Mouse (Mus musculus) liver, embryonic 15.5 days (tissue): ENCODE data around the gene Ankrd27. TPM values are rescaled to one million over a fixed set of nuclear protein-coding genes. Genes with fewer than 3 reads are reported as not detected.
A peak's percentile ranks its signal among the peaks of the same experiment; 100 is the strongest.

Source experiments
- ATAC-seq: fragments of 200-750 bp; cut with Nextera tagmentation; 2 replicates; pipeline ENCODE4 v1.8.0; 2017; ENCODE audit warnings: moderate number of reproducible peaks, mild to moderate bottlenecking, moderate library complexity; ENCODE audit not compliant: insufficient read depth
- H3K27ac ChIP-seq: fragments of 300-500 bp; sonication (generic); replicated peaks from 2 replicates; pipeline ENCODE4 v1.5.1; 2015; ENCODE audit warnings: mild to moderate bottlenecking, inconsistent platforms
- H3K27me3 ChIP-seq: fragments of 300-500 bp; sonication (generic); 2 replicates; pipeline ENCODE4 v1.6.1; 2015; ENCODE audit warnings: mild to moderate bottlenecking, inconsistent platforms
- H3K36me3 ChIP-seq: fragments of 300-500 bp; sonication (generic); replicated peaks from 2 replicates; pipeline ENCODE4 v1.6.1; 2015; ENCODE audit warnings: moderate library complexity, mild to moderate bottlenecking, inconsistent platforms
- H3K4me1 ChIP-seq: fragments of 300-500 bp; sonication (generic); replicated peaks from 2 replicates; pipeline ENCODE4 v1.6.1; 2015; ENCODE audit warnings: inconsistent platforms
- H3K4me2 ChIP-seq: fragments of 300-500 bp; sonication (generic); 2 replicates; pipeline ENCODE4 v1.6.1; 2015; ENCODE audit warnings: moderate library complexity, mild to moderate bottlenecking, inconsistent platforms
- H3K4me3 ChIP-seq: fragments of 300-500 bp; sonication (generic); replicated peaks from 2 replicates; pipeline ENCODE4 v1.5.1; 2015; ENCODE audit warnings: mild to moderate bottlenecking, inconsistent platforms
- H3K9ac ChIP-seq: fragments of 300-500 bp; sonication (generic); 2 replicates; pipeline ENCODE4 v1.6.1; 2015; ENCODE audit warnings: moderate library complexity, mild to moderate bottlenecking, inconsistent platforms
- H3K9me3 ChIP-seq: fragments of 300-500 bp; sonication (generic); replicated peaks from 2 replicates; pipeline ENCODE4 v1.6.1; 2016; ENCODE audit warnings: inconsistent platforms
- WGBS: fragments of 180-500 bp; shearing (Covaris S2); methylation state at CpG from one replicate; pipeline ENCODE4 v1.1.7; 2015; ENCODE audit warnings: mixed read lengths; ENCODE audit not compliant: insufficient replicate concordance; 5-methylcytosine and 5-hydroxymethylcytosine counted together
- polyA plus RNA-seq: library from polyadenylated mRNA; unstranded; fragments of >200 nt; fragmentation: Nextera tagmentation; extraction: Ambion mirVana; gene quantifications from 2 replicates; pipeline ENCODE4 v1.2.1, GENCODE M21; 2015

Ankrd27 gene
- polyA plus RNA-seq, 1 experiment from 2014 or later: 20.7 TPM

DNA sequence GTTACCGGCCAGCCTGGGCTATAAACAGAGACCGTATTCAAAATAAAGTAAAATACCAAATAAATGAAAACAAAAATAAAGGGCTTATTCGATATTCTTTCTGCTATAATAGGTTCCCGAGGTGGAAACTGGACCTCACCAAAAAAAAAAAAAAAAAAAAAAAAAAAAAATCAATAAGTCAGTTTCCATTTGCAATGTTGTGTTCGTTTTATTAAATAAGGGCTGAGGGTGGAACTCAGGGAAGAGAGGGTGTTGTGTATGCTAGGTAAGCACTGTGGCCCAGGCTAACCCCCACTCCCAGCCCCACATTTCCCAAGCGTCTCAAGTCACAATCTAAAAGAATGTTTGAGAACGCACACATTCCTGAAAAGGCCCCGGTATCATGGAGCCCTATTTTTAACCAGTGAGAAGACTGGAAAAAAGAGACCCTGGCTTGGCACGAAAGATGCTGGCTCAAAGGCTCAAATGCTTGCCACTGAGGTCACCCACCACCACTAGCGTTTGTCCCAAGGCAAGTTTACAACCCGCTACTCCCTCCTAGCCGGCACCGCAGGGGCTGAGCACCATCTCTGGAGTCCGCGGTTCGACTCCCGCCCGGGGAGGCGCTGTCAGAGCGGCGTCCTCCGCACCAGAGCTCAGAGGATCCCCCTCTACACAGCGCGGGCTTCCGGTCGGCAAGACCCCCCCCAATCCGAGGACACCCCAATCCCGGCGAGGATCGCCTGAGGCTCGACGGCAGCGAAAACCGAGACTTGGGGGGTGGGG lies 60.5 kb downstream of the Ankrd27 start:
- H3K4me2 ChIP-seq: peak overlapping the region; percentile 85
- peak overlapping the region; percentile 86 for H3K9ac ChIP-seq
- peaks cover 35% of the 10 kb centered on the region for H3K36me3 ChIP-seq
- H3K4me1 ChIP-seq: peaks cover 38% of the 10 kb centered on the region
- WGBS: 10% methylated on average over 34 of the region's 34 CpGs
- peak overlapping the region; percentile 84 for H3K4me3 ChIP-seq
- peak overlapping the region; percentile 56 for H3K27ac ChIP-seq
- peaks cover 4% of the 10 kb centered on the region; the same call in 1 of the 2 replicates for H3K27me3 ChIP-seq
- peak; percentile 49 for ATAC-seq
- no peaks in the 10 kb centered on the region for H3K9me3 ChIP-seq

DNA sequence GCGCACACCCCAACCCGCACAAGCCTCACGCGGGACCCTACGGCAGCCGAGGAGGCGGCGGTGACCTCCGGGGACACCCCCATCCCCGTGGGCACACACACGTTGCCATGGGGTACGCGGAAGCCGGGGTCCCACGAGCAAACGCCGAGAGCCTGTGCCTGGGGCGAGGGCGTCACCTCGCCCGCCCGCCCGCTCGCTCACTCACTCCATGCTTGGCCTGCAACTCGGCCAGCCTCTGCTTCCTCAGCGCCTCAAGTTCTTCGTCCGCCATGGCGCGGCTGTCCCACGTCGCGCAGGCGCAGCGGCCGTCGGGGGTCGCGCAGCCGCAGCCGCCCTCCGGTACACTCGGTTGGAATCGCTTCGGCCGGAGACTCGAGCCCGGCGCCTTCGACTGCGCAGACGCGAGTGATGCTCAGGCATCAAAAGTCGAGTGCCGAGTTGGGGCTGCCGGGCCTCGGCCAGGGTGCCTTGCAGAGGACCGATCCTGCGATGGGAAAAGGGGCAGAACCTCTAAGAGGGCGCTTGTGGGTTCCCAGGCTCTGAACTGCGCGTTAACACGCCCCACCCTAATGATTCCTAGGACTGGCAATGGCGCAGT lies 61.2 kb downstream of the Ankrd27 start, which contains the start of gene Pdcd5:
Gene Pdcd5, minus strand, starts transcription at position 421 of the 598 bp plus-strand sequence.
- H3K4me2 ChIP-seq: peak within 1 kb of the TSS; percentile 85
- H3K27ac ChIP-seq: peak within 1 kb of the TSS; percentile 56
- WGBS: under 1% methylated on average over 64 of the region's 64 CpGs
- peaks cover 4% of the 10 kb centered on the region; the same call in 1 of the 2 replicates for H3K27me3 ChIP-seq
- peaks cover 38% of the 10 kb centered on the region for H3K4me1 ChIP-seq
- H3K9me3 ChIP-seq: no peaks in the 10 kb centered on the region
- H3K9ac ChIP-seq: peak within 1 kb of the TSS; percentile 86
- peak within 1 kb of the TSS; percentile 84 for H3K4me3 ChIP-seq
- ATAC-seq: peak; percentile 83
- peaks cover 32% of the 10 kb centered on the region for H3K36me3 ChIP-seq

DNA sequence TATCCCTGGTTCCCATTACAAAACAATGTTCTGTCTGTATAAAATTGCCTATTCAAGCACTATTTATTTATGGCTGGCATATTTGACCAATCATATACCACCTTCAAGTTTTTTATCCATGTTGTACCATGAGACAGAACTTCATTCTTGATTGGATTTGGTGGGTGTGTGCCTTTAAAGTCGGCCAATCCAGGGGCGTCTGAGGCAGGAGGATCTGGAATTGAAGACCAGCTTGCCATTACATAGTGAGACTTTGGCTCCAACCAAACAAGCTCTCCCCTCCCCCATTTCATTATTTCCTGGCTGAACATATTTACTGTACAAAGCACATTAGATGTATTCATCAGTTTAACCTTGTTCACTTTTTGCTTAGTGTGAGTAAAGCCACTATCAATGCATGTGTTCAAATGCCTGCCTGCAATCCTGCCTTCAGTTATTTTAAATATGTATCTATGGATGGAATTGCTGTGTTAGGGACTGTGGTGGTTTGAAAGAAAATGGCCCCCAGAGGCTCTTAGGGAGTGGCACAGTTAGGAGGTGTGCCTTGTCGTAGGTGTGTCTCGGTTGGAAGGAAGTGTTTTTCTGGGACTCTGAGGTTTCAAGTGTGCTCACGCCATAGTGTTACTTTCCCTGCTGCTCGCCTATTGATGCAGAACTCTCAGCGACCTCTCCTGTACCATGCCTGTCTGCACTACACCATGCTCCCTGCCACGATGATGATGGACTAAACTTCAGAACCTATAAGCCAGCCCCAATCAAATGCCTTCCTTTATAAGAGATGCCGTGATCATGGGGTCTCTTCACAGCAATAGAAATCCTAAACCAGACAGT lies 62.4 kb downstream of the Ankrd27 start:
- ATAC-seq: no peak
- Histone ChIP-seq H3K9ac (no peak overlapping the region), H3K4me1 (peaks cover 32% of the 10 kb centered on the region), H3K4me3 (no peak overlapping the region), H3K27ac (no peak overlapping the region), H3K27me3 (peaks cover 4% of the 10 kb centered on the region; the same call in 1 of the 2 replicates), H3K9me3 (no peaks in the 10 kb centered on the region), H3K4me2 (peak overlapping the region; percentile 11; the same call in 1 of the 2 replicates), H3K36me3 (peaks cover 20% of the 10 kb centered on the region)
- 57% methylated on average over 9 of the region's 9 CpGs for WGBS

DNA sequence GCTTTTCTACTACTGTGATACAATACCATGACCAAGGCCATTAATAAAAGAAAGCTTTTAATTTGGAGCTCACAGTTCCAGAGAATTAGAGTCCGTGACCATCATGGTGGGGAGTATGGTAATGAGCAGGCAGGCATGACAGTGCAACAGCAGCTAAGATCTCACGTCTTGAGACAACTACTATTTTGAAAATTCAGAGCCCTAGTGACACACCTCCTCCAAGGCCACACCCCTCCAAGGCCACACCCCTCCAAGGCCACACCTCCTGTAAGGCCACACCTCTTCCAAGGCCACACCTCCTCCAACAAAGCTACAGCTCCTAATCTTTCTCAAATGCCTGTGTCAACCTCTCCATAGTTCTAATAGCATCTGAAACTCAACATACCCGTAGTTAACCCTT lies 63.0 kb downstream of the Ankrd27 start:
- 29% methylated on average over 3 of the region's 3 CpGs for WGBS
- H3K4me2 ChIP-seq: peak overlapping the region; percentile 11; the same call in 1 of the 2 replicates
- peak; percentile 32; the same call in 1 of the 2 replicates for ATAC-seq
- peaks cover 32% of the 10 kb centered on the region for H3K4me1 ChIP-seq
- H3K9ac ChIP-seq: no peak overlapping the region
- H3K27me3 ChIP-seq: peaks cover 4% of the 10 kb centered on the region; the same call in 1 of the 2 replicates
- H3K27ac ChIP-seq: no peak overlapping the region
- H3K36me3 ChIP-seq: peaks cover 14% of the 10 kb centered on the region
- H3K4me3 ChIP-seq: no peak overlapping the region
- no peaks in the 10 kb centered on the region for H3K9me3 ChIP-seq

DNA sequence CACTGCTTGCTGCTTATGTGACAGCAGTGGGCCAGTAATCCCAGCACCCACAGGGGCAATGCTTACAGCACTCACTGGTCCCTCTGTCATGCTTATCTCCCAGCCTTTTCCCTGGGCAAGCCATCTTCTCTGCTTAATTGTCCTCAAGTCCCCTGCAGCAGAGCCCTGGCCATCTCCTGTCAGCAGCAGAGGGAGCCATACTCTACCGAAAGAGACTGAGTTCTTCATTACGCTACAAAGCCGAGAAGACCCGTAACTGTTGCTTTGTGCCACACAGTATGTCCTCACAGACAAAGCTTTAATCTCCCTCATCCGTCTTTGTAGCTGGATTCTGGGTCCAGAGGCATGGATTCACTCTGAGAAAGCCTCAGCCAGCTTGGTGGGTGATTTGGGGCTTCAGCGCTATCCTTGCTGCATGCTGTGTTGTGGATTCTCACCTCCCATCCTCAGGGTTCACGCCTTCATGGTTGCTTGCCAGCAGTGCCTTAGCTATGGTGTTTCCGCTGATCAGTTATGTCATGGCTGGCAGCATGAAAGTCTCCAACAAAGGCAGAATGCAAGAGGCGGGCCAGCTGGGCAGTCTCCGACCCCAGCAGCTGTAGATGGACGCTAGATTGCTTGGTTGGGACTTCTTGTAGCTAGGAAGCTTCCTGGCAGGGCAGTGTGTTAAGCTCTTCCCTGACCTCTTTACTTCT lies 64.8 kb downstream of the Ankrd27 start:
- peaks cover 4% of the 10 kb centered on the region; the same call in 1 of the 2 replicates for H3K27me3 ChIP-seq
- H3K9ac ChIP-seq: no peak overlapping the region
- WGBS: 71% methylated on average over 11 of the region's 11 CpGs
- H3K4me1 ChIP-seq: peaks cover 29% of the 10 kb centered on the region
- no peak overlapping the region for H3K4me2 ChIP-seq
- no peak for ATAC-seq
- no peaks in the 10 kb centered on the region for H3K36me3 ChIP-seq
- no peak overlapping the region for H3K4me3 ChIP-seq
- no peak overlapping the region for H3K27ac ChIP-seq
- no peaks in the 10 kb centered on the region for H3K9me3 ChIP-seq

DNA sequence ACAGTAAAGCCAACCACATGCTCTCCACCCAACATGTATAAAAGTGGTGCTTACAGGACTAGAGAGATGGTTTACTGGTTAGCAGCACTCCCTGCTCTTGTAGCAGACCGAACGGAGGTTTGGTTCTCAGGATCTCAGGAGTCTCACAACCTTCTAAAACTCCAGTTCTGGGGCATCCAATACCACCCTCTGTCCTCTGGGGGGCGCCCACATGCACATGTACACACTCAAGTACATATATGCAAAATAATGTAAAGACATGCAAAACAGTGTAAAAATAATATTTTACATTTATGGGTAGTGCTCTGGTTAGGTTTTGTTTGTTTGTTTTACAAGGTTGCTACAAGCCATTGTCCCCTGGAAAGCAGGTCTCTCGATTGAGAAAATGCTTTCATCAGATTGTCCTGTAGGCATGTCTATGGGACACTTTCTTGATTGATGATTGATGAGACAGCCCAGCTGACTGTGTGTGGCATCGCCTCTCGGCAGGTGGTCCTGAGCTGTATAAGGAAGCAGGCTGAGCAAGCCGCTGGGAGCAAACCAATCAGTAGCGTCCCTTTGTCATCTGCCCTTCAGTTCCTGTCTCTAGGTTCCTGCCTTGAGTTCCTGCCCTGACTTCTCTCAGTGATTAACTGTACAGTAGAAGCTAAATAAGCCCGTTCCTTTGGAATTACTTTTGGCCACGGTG lies 65.7 kb downstream of the Ankrd27 start:
- Histone ChIP-seq H3K9ac (no peak overlapping the region), H3K4me2 (no peak overlapping the region), H3K27ac (no peak overlapping the region), H3K4me3 (no peak overlapping the region), H3K36me3 (no peaks in the 10 kb centered on the region), H3K4me1 (peaks cover 22% of the 10 kb centered on the region), H3K9me3 (no peaks in the 10 kb centered on the region), H3K27me3 (peaks cover 4% of the 10 kb centered on the region)
- ATAC-seq: no peak
- 64% methylated on average over 10 of the region's 10 CpGs for WGBS

DNA sequence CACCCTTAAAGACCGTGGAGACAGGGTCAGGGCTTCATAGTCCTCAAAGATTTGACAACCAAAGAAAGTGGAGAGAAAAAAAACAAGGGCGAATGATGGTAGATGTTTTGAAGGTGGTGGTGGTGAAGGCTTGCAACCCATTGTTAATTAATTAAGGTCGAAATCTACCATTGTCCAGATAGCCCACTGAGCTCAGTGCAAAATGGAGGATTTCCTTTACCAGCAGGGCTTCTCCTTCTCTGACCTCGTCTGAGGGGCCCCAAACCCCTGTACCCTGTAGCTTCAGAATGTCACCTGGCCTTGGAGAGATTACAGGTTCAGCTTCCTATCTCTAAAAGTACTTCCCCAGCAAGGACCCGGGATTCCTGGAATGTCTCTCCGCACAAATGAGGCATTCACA lies 71.8 kb downstream of the Ankrd27 start:
- Histone ChIP-seq H3K27me3 (no peaks in the 10 kb centered on the region; the same call in 1 of the 2 replicates), H3K9me3 (no peaks in the 10 kb centered on the region), H3K4me1 (no peaks in the 10 kb centered on the region), H3K27ac (no peak overlapping the region), H3K4me2 (no peak overlapping the region), H3K4me3 (no peak overlapping the region), H3K36me3 (no peaks in the 10 kb centered on the region), H3K9ac (no peak overlapping the region)
- no peak for ATAC-seq
- WGBS: 43% methylated on average over 6 of the region's 6 CpGs

DNA sequence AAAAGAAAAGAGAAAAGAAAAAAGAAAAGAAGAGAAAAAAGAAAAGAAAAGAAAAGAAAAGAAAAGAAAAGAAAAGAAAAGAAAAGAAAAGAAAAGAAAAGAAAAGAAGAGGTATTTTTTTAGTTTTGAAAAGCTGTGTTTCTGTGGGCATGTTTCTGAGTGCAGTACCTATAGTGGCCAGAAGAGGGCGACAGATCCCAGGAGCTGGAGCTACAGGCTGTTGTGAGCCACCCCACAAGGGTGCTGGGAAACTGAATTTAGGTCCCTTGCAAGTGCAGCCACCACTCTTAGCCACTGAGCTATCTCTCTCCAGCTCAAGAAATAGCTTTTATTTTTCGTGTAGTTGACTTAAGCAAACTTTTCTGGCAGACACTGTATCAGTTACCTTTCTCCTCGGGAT lies 73.1 kb downstream of the Ankrd27 start:
- Histone ChIP-seq H3K4me3 (no peak overlapping the region), H3K27ac (no peak overlapping the region), H3K27me3 (no peaks in the 10 kb centered on the region; the same call in 1 of the 2 replicates), H3K36me3 (no peaks in the 10 kb centered on the region), H3K4me1 (no peaks in the 10 kb centered on the region), H3K9ac (no peak overlapping the region), H3K4me2 (no peak overlapping the region), H3K9me3 (no peaks in the 10 kb centered on the region)
- ATAC-seq: no peak
- WGBS: 38% methylated on average over 3 of the region's 3 CpGs

DNA sequence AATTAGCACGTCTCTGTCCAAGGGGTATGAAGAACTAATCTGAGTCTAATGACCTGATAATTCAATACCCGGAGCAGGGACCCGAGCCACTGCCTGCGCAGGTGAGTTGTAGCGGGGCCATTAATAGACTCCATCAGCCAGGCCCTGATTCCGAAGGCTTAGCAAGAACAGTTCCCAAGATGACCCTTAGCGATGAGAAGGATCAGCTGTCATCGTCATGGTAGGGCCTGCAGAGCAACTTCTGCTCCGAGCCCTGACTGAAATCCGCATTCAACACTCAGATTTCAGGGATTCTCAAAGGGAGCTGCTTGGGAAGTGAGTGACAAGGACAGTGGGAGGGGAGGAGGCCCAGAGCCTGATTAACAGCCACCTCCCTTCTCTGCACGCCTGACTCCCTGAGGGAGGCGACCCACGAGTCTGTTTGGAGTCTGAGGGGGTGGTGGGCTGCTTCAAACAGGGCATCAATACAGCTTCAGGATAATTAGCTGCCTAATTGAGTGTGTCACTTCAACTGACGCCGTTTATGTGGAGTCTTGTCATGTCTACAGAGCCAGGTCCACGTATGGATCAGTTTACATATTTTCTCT lies 77.8 kb downstream of the Ankrd27 start:
- WGBS: 66% methylated on average over 16 of the region's 16 CpGs
- Histone ChIP-seq H3K9me3 (no peaks in the 10 kb centered on the region), H3K4me2 (no peak overlapping the region), H3K4me1 (no peaks in the 10 kb centered on the region), H3K27ac (no peak overlapping the region), H3K27me3 (no peaks in the 10 kb centered on the region), H3K4me3 (no peak overlapping the region), H3K9ac (no peak overlapping the region), H3K36me3 (no peaks in the 10 kb centered on the region)
- no peak for ATAC-seq
